In the genomic region with DNA sequence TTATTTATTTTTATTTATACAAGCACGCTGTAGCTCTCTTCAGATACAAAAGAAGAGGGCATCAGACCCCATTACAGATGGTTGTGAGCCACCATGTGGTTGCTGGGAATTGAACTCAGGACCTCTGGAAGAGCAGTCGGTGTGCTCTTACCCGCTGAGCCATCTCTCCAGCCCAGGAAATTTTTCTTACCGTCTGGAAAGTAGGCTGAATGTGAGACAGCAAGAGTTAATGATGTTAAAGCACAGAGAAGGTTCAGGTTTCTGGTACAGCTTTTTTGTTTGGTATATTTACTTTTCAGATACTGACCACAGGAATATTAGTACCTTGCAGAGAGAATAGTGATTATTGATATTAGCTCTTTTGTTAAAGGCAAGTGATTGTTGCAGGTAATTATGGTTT, we compare ENCODE assay signal across 10 mouse cellular contexts. TPM values are rescaled to one million over a fixed set of nuclear protein-coding genes. Genes with fewer than 3 reads are reported as not detected.
DNase-seq lines count a peak whose midpoint lies in the region; ATAC-seq and TF ChIP-seq lines count a peak whose summit lies in the region.
"Had no signal": no experiment of that assay in that cellular context is flagged by ENCODE, and none has a peak within 500 bp of the region (broad histone marks: within the 10 kb centered on the region; RNA-seq: fewer than 3 reads in every experiment).

No protein-coding gene starts in this region.

- peak overlapping the region; percentile 33; the same call in 1 of the 2 replicates for H3K4me2 ChIP-seq in heart, embryonic 15.5 days
- H3K4me2 ChIP-seq in CH12.LX (ENCODE audit: insufficient read depth, low read depth, poor library complexity, severe bottlenecking): peak overlapping the region; percentile 100
- H3K4me2 ChIP-seq in forebrain, embryonic 14.5 days (ENCODE audit: low read length): peak overlapping the region; percentile 89
- peak overlapping the region; percentile 19; the same call in 1 of the 2 replicates for H3K4me2 ChIP-seq in midbrain, embryonic 11.5 days

- no peak for ATAC-seq in heart, embryonic 15.5 days (replicated peaks; ENCODE audit: insufficient number of reproducible peaks, insufficient read depth, low FRiP score, low read depth)
- ATAC-seq in forebrain, embryonic 14.5 days: no peak
- ATAC-seq in midbrain, embryonic 11.5 days (ENCODE audit: low FRiP score): no peak
- ATAC-seq in activated CD4-positive, CD25-positive, alpha-beta regulatory T cell, adult 4 months: no peak

- in situ Hi-C loops in CH12.LX (cut with MboI; ENCODE audit: low pct_ligation_motif_present, low pct_unique_long_range_greater_than_20kb, low sequenced_read_pairs): loop anchor here (25.0 kb wide), 1 partner anchor 351 kb away; no protein-coding TSS in a partner anchor

- no peak for DNase-seq in heart, adult 18-20 months
- DNase-seq in CH12.LX (ENCODE audit: extremely low read depth): peak; percentile 34
- DNase-seq in forebrain, embryonic 14.5 days (ENCODE audit: low spot score): no peak
- no peak for DNase-seq in midbrain, embryonic 11.5 days (ENCODE audit: low spot score, missing footprints)
- no peak for DNase-seq in frontal cortex, postnatal 25 days (ENCODE audit: low spot score in 2 of 2)
- DNase-seq in ovary, adult 18-20 months (ENCODE audit: low spot score): no peak
- DNase-seq: cerebellum, postnatal 14 days; kidney, postnatal 14 days had no signal

- H3K9me3 ChIP-seq in heart, embryonic 15.5 days (replicated peaks): no peaks in the 10 kb centered on the region
- H3K9me3 ChIP-seq in CH12.LX (replicated peaks; ENCODE audit: low read length): no peaks in the 10 kb centered on the region
- H3K9me3 ChIP-seq in forebrain, embryonic 14.5 days (replicated peaks; ENCODE audit: control insufficient read depth, low read length): no peaks in the 10 kb centered on the region
- H3K9me3 ChIP-seq in midbrain, embryonic 11.5 days (ENCODE audit: control insufficient read depth, low read length): no peaks in the 10 kb centered on the region

- no peak for TF ChIP-seq RAD21 in CH12.LX (IDR thresholded peaks at IDR 0.05; ENCODE audit: low read depth, low read length)

- H3K4me3 ChIP-seq in heart, embryonic 15.5 days: no peak overlapping the region
- H3K4me3 ChIP-seq in CH12.LX (replicated peaks in 1 of 3; ENCODE audit: low read depth in 2 of 3, low read length in 2 of 3, poor library complexity in 1 of 3): peak overlapping the region; percentile 45 to 93 (median 46)
- no peak overlapping the region for H3K4me3 ChIP-seq in forebrain, embryonic 14.5 days (ENCODE audit: low read depth, low read length)
- no peak overlapping the region for H3K4me3 ChIP-seq in midbrain, embryonic 11.5 days (ENCODE audit: low read depth, low read length)

- no peak overlapping the region for H3K9ac ChIP-seq in heart, embryonic 15.5 days
- no peak overlapping the region for H3K9ac ChIP-seq in CH12.LX (ENCODE audit: insufficient read depth, low read depth)
- no peak overlapping the region for H3K9ac ChIP-seq in forebrain, embryonic 14.5 days (ENCODE audit: low read length)
- H3K9ac ChIP-seq in midbrain, embryonic 11.5 days (ENCODE audit: low read length): no peak overlapping the region

- no peak for TF ChIP-seq EP300 in CH12.LX (IDR thresholded peaks at IDR 0.05; ENCODE audit: low read length)

- peaks cover 25% of the 10 kb centered on the region for H3K4me1 ChIP-seq in heart, embryonic 15.5 days (replicated peaks)
- H3K4me1 ChIP-seq in CH12.LX (ENCODE audit: control insufficient read depth in 1 of 2, insufficient read depth in 2 of 2): peaks cover 3 to 28% of the 10 kb centered on the region in 2 experiments; a peak in 3 of 4 replicates
- H3K4me1 ChIP-seq in forebrain, embryonic 14.5 days (ENCODE audit: control insufficient read depth, insufficient read depth, low read length): peaks cover 16% of the 10 kb centered on the region
- peaks cover 7% of the 10 kb centered on the region for H3K4me1 ChIP-seq in midbrain, embryonic 11.5 days (ENCODE audit: control insufficient read depth, insufficient read depth, low read length)

- WGBS in heart, embryonic 15.5 days: 68% methylated on average over 4 of the region's 4 CpGs
- WGBS in forebrain, embryonic 14.5 days: 62% methylated on average over 4 of the region's 4 CpGs
- WGBS in midbrain, embryonic 11.5 days: 67% methylated on average over 4 of the region's 4 CpGs

- TF ChIP-seq POLR2A in CH12.LX (IDR thresholded peaks at IDR 0.05; ENCODE audit: low read depth, low read length): no peak

- H3K36me3 ChIP-seq in heart, embryonic 15.5 days: no peaks in the 10 kb centered on the region
- peaks cover 8 to 26% of the 10 kb centered on the region in 2 experiments for H3K36me3 ChIP-seq in CH12.LX (replicated peaks in 1 of 2; ENCODE audit: control insufficient read depth in 1 of 2, insufficient read depth in 1 of 2, low read length in 1 of 2)
- H3K36me3 ChIP-seq in forebrain, embryonic 14.5 days (ENCODE audit: control insufficient read depth, insufficient read depth, low read length): no peaks in the 10 kb centered on the region
- no peaks in the 10 kb centered on the region for H3K36me3 ChIP-seq in midbrain, embryonic 11.5 days (ENCODE audit: control insufficient read depth, insufficient read depth, low read length)

- peaks cover 70% of the 10 kb centered on the region for H3K79me2 ChIP-seq in CH12.LX (replicated peaks; ENCODE audit: control insufficient read depth, extremely low read depth, insufficient read depth, poor library complexity, severe bottlenecking)

- H3K27ac ChIP-seq in heart, embryonic 15.5 days: no peak overlapping the region
- no peak overlapping the region for H3K27ac ChIP-seq in CH12.LX (ENCODE audit: insufficient read depth, low read depth)
- no peak overlapping the region for H3K27ac ChIP-seq in forebrain, embryonic 14.5 days (ENCODE audit: low read depth, low read length)
- no peak overlapping the region for H3K27ac ChIP-seq in midbrain, embryonic 11.5 days (ENCODE audit: low read depth, low read length)

- dilution Hi-C loops in CH12.LX (cut with MboI; ENCODE audit: extremely low pct_ligation_motif_present, extremely low pct_unique_long_range_greater_than_20kb, low sequenced_read_pairs): no loop called here

- TF ChIP-seq CTCF in CH12.LX (conservative IDR thresholded peaks at IDR 0.05 in 1 of 2, IDR thresholded peaks at IDR 0.05 in 1 of 2; ENCODE audit: low read depth in 2 of 2, low read length in 2 of 2): no peak

- no peaks in the 10 kb centered on the region for H3K27me3 ChIP-seq in heart, embryonic 15.5 days
- no peaks in the 10 kb centered on the region for H3K27me3 ChIP-seq in CH12.LX (replicated peaks)
- H3K27me3 ChIP-seq in forebrain, embryonic 14.5 days (replicated peaks; ENCODE audit: control insufficient read depth, insufficient read depth, low read length): no peaks in the 10 kb centered on the region
- no peaks in the 10 kb centered on the region for H3K27me3 ChIP-seq in midbrain, embryonic 11.5 days (ENCODE audit: control insufficient read depth, insufficient read depth, low read length)

TF ChIP-seq in CH12.LX, 34 proteins besides CTCF, POLR2A, EP300 and RAD21:
- TF ChIP-seq TBP (conservative IDR thresholded peaks at IDR 0.05; ENCODE audit: low read depth, low read length) (peak; percentile 94), NRF1 (IDR thresholded peaks at IDR 0.05; ENCODE audit: low read depth, low read length) (no peak)

RNA-seq across cellular contexts. Expression of a gene that starts 3.9 kb away (rescaled TPM):
- polyA plus RNA-seq in heart, embryonic 15.5 days (2015; fragmentation: Nextera tagmentation; extraction: Ambion mirVana): 4.9 and 6.0 TPM in 2 replicates
- total RNA-seq in heart, adult 18-20 months (2021): 10 to 100 TPM; 59.0 to 60.3 TPM
- 24.1 and 28.9 TPM in 2 replicates for total RNA-seq in CH12.LX (2012; rRNA removed)
- 41.5 and 47.5 TPM in 2 replicates for total RNA-seq in CH12.LX (2014; rRNA removed)
- polyA plus RNA-seq in CH12.LX (2012; ENCODE audit: insufficient read length, low read depth): 30.7 and 36.8 TPM in 2 replicates
- 15.6 and 18.3 TPM in 2 replicates for polyA plus RNA-seq in forebrain, embryonic 14.5 days (2014; fragmentation: Nextera tagmentation; extraction: Ambion mirVana)
- polyA plus RNA-seq in midbrain, embryonic 11.5 days (2014; fragmentation: Nextera tagmentation; extraction: Ambion mirVana): 9.1 and 9.4 TPM in 2 replicates
- 10 to 100 TPM; 14.2 to 15.3 TPM for polyA plus RNA-seq in activated CD4-positive, CD25-positive, alpha-beta regulatory T cell, adult 4 months (2017; shearing (Covaris generic))

RNA-seq across cellular contexts. Expression of a gene that starts 21.6 kb away (rescaled TPM):
- 54.7 and 56.9 TPM in 2 replicates for polyA plus RNA-seq in heart, embryonic 15.5 days (2015; fragmentation: Nextera tagmentation; extraction: Ambion mirVana)
- 10 to 100 TPM; 90.5 to 91.8 TPM for total RNA-seq in heart, adult 18-20 months (2021)
- 78.5 TPM in 2 replicates for total RNA-seq in CH12.LX (2012; rRNA removed)
- total RNA-seq in CH12.LX (2014; rRNA removed): 252 and 268 TPM in 2 replicates
- polyA plus RNA-seq in CH12.LX (2012; ENCODE audit: insufficient read length, low read depth): 78.9 and 103 TPM in 2 replicates
- 139 and 143 TPM in 2 replicates for polyA plus RNA-seq in forebrain, embryonic 14.5 days (2014; fragmentation: Nextera tagmentation; extraction: Ambion mirVana)
- 110 and 114 TPM in 2 replicates for polyA plus RNA-seq in midbrain, embryonic 11.5 days (2014; fragmentation: Nextera tagmentation; extraction: Ambion mirVana)
- polyA plus RNA-seq in activated CD4-positive, CD25-positive, alpha-beta regulatory T cell, adult 4 months (2017; shearing (Covaris generic)): 100 to 1,000 TPM in 1 of 2 experiments, 10 to 100 TPM in 1; 86.2 to 108 TPM

Comparison
In these comparisons a context has a peak if more than half of its experiments do, and no peak if none do; other contexts are left out.
1. H3K4me2 ChIP-seq: peak in every context shown above with its lines; median percentile 100 in CH12.LX; 89 in forebrain, embryonic 14.5 days; 33 in heart, embryonic 15.5 days; 19 in midbrain, embryonic 11.5 days.
2. H3K4me3 ChIP-seq: peak in CH12.LX (3 of 3); none in heart, embryonic 15.5 days (single experiment), forebrain, embryonic 14.5 days (single experiment) and midbrain, embryonic 11.5 days (single experiment).